Mouse (Mus musculus): ENCODE results near the gene Ccr1. TPM values are rescaled to one million over a fixed set of nuclear protein-coding genes. Genes with fewer than 3 reads are reported as not detected.

Ccr1 gene
- 1.6 to 2.8 TPM (median 2.3 TPM) in 4 replicates for total RNA-seq (2023; ENCODE audit: inconsistent age)

DNA sequence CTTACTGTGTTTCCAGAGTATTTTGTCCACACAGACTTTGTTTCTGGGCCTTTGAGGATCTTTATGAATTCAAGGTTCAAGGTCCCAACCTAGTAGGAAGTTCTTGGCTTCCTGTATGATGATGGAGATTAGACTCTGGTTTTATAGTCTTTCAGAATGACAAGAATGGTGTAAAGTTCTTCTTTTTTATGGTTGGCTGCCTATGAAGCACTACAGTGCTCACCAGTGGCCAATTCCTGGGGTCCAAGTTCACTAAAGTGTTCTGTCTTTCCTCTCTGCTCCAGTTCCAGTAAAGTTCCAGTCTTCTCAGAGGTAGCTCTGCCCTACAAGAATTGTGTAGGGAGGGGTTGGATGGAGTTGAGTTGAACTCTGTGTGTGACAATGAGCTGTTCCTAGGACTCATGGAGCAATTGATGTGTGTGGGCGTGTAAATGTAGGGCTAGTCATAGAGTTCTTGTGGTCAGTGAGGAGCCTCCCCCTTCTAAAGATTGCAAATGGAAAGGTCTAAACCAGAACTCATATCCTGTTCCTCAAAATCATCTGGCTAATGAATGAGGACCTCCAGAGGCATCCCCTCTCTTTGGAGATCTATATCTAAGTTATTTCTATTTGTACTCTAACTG is at the start of gene Ccr1:
Ccr1 (minus strand) TSS at position 403 of the 623 bp plus-strand sequence.

DNA sequence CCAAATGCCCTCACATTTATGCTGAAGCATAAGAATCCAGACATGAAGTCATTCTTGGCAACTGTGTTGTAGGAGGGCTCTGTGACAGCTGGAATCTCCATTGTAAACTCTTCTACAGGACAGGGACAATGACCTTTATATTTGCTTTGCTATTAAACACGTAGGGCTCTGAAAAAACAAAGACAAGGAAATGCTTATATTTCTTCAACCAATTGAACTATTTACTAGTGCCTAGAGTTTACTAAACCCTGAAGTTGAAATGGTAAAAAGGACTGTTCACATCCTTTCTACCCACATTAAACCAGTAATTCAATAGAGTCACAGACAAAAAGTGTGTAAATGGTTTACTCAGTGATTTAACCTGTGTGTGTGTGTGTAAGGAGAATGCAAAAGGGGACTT is 9.8 kb upstream of the Ccr1 start, which contains the start of gene Ccr1l1:
Ccr1l1 (minus strand) TSS at position 101 of the 400 bp plus-strand sequence.

Other genes with a start within 250 kb of the Ccr1 start
- 0.27 TPM in 1 of 4 replicates, not detected in the others for gene Cxcr6, start 162.2 kb downstream of the Ccr1 start, total RNA-seq (2023; ENCODE audit: inconsistent age)
- 37.9 to 46.3 TPM (median 41.0 TPM) in 4 replicates for gene Fyco1, start 116.8 kb downstream of the Ccr1 start, total RNA-seq (2023; ENCODE audit: inconsistent age)
- gene Xcr1, start 106.7 kb downstream of the Ccr1 start, total RNA-seq (2023; ENCODE audit: inconsistent age), result 0.10 to 0.22 TPM in 2 of 4 replicates, not detected in the others
- gene Ccr1l1, start 9.7 kb upstream of the Ccr1 start, total RNA-seq (2023; ENCODE audit: inconsistent age), result not detected in 4 replicates
- 0.74 to 1.6 TPM (median 1.0 TPM) in 4 replicates for gene Ccr3, start 53.3 kb upstream of the Ccr1 start, total RNA-seq (2023; ENCODE audit: inconsistent age)
- gene Ccr2, start 133.3 kb upstream of the Ccr1 start, total RNA-seq (2023; ENCODE audit: inconsistent age), result 0.22 to 0.57 TPM (median 0.42 TPM) in 4 replicates
- 6.1 to 9.1 TPM (median 8.4 TPM) in 4 replicates for gene Ccr5, start 152.9 kb upstream of the Ccr1 start, total RNA-seq (2023; ENCODE audit: inconsistent age)